Mouse (Mus musculus) liver, postnatal 0 days (tissue): ENCODE data around the gene Srrm1. TPM values are rescaled to one million over a fixed set of nuclear protein-coding genes. Genes with fewer than 3 reads are reported as not detected.
A peak's percentile ranks its signal among the peaks of the same experiment; 100 is the strongest.

Experiments
- ATAC-seq: fragments of 200-750 bp; cut with Nextera tagmentation; 2 replicates; pipeline ENCODE4 v1.8.0; 2017; ENCODE audit warnings: mild to moderate bottlenecking, moderate library complexity
- DNase-seq: peaks from one replicate; pipeline ENCODE4 v3.0.0-alpha.2; 2016
- H3K27ac ChIP-seq: fragments of 300-500 bp; sonication (generic); 2 replicates; pipeline ENCODE4 v1.5.1; 2014; ENCODE audit warnings: antibody characterized with exemption, moderate library complexity, mild to moderate bottlenecking, low read depth
- H3K27me3 ChIP-seq: fragments of 300-500 bp; sonication (generic); 2 replicates; pipeline ENCODE4 v1.6.1; 2014; ENCODE audit warnings: low read length, control low read depth, mixed read lengths; ENCODE audit not compliant: insufficient read depth
- H3K36me3 ChIP-seq: fragments of 300-500 bp; sonication (generic); replicated peaks from 2 replicates; pipeline ENCODE4 v1.6.1; 2014; ENCODE audit warnings: mild to moderate bottlenecking, control low read depth, low read length, moderate library complexity, mixed read lengths; ENCODE audit not compliant: insufficient read depth
- H3K4me1 ChIP-seq: fragments of 300-500 bp; sonication (generic); 2 replicates; pipeline ENCODE4 v1.6.1; 2014; ENCODE audit warnings: antibody characterized with exemption, mild to moderate bottlenecking, control low read depth; ENCODE audit not compliant: insufficient read depth
- H3K4me2 ChIP-seq: fragments of 300-500 bp; sonication (generic); 2 replicates; pipeline ENCODE4 v1.6.1; 2014; ENCODE audit warnings: low read depth, mild to moderate bottlenecking, low read length, moderate library complexity, mixed read lengths
- H3K4me3 ChIP-seq: fragments of 300-500 bp; sonication (generic); 2 replicates; pipeline ENCODE4 v1.5.1; 2014; ENCODE audit warnings: low read depth, low read length
- H3K9ac ChIP-seq: fragments of 300-500 bp; sonication (generic); replicated peaks from 2 replicates; pipeline ENCODE4 v1.6.1; 2014; ENCODE audit warnings: mild to moderate bottlenecking, moderate library complexity
- H3K9me3 ChIP-seq: fragments of 300-500 bp; sonication (generic); 2 replicates; pipeline ENCODE4 v1.6.1; 2016; ENCODE audit warnings: mild to moderate bottlenecking, control low read depth, low read length, mixed read lengths
- CTCF ChIP-seq: sonication (generic); IDR thresholded peaks from 2 replicates; pipeline ENCODE4 v1.5.1; 2016; ENCODE audit warnings: antibody characterized with exemption, low read depth
- EP300 ChIP-seq: IDR thresholded peaks from 2 replicates; pipeline ENCODE4 v1.6.1; 2016; ENCODE audit warnings: antibody characterized with exemption, low read depth, mild to moderate bottlenecking
- WGBS: fragments of 180-500 bp; shearing (Covaris S2); extraction: QIAGEN DNeasy Blood & Tissue Kit; methylation state at CpG from one replicate; pipeline ENCODE4 v1.1.7; 2014; ENCODE audit not compliant: insufficient replicate concordance; 5-methylcytosine and 5-hydroxymethylcytosine counted together
- polyA plus RNA-seq: library from polyadenylated mRNA; unstranded; fragments of >200 nt; fragmentation: Nextera tagmentation; extraction: Ambion mirVana; gene quantifications from 2 replicates; pipeline ENCODE4 v1.2.1, GENCODE M21; 2015

Gene Srrm1
- polyA plus RNA-seq, 1 experiment from 2014 or later = 90.6 TPM

GRCm38 (mm10) chr4:135312706-135313105, 40.4 kb downstream of the Srrm1 start:
- DNase-seq (peak; percentile 60), ATAC-seq (peak; percentile 47)
- Histone ChIP-seq H3K4me1 (peaks cover 33% of the 10 kb centered on the region), H3K27ac (peak overlapping the region; percentile 90), H3K4me3 (0 out of 2 replicates have a peak overlapping the region, but pooled peaks have one; percentile 3), H3K27me3 (no peaks in the 10 kb centered on the region), H3K36me3 (peaks cover 22% of the 10 kb centered on the region), H3K9ac (peak overlapping the region; percentile 28; the same call in 1 of the 2 replicates), H3K4me2 (peak overlapping the region; percentile 66), H3K9me3 (no peaks in the 10 kb centered on the region)
- 31% methylated on average over 4 of the region's 4 CpGs for WGBS
- TF ChIP-seq EP300 (no peak), CTCF (no peak)

GRCm38 (mm10) chr4:135310371-135310770, 42.8 kb downstream of the Srrm1 start:
- DNase-seq (no peak), ATAC-seq (no peak)
- no peak for TF ChIP-seq EP300
- no peak for TF ChIP-seq CTCF
- WGBS = 73% methylated on average over 8 of the region's 8 CpGs
- Histone ChIP-seq H3K36me3 (peaks cover 6% of the 10 kb centered on the region), H3K4me2 (no peak overlapping the region), H3K27me3 (no peaks in the 10 kb centered on the region), H3K9ac (no peak overlapping the region), H3K4me3 (no peak overlapping the region), H3K27ac (no peak overlapping the region), H3K9me3 (no peaks in the 10 kb centered on the region), H3K4me1 (peaks cover 45% of the 10 kb centered on the region)

DNA sequence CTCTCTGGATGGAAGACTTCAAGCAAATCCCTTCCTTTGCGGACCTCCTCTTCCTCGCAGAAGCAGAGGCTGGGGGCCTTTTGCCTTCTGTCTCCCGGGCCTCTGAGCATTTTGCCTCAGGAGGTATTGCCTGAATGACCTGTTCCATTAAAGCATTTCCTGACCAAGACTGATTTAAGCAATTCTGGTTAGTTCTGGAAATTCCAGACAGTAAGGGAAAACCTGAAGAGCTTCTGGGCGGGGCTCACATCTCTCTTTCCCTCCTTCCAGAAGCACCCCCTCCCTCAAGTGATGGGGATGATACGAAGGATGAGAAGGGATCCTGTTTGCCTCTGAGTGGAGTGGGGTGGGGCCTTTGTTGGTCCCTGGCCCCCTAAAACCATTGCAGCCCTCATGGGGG, 43.4 kb downstream of the Srrm1 start:
- TF ChIP-seq EP300 (no peak), CTCF (no peak)
- Histone ChIP-seq H3K4me1 (peaks cover 42% of the 10 kb centered on the region), H3K27ac (no peak overlapping the region)

GRCm38 (mm10) chr4:135309112-135309659, 43.9 kb downstream of the Srrm1 start:
- TF ChIP-seq EP300 (no peak), CTCF (no peak)
- DNase-seq = no peak
- no peaks in the 10 kb centered on the region for H3K27me3 ChIP-seq
- no peak overlapping the region for H3K9ac ChIP-seq
- H3K27ac ChIP-seq = no peak overlapping the region
- H3K4me3 ChIP-seq = no peak overlapping the region
- no peaks in the 10 kb centered on the region for H3K36me3 ChIP-seq
- H3K9me3 ChIP-seq = no peaks in the 10 kb centered on the region
- ATAC-seq = no peak
- H3K4me1 ChIP-seq = peaks cover 36% of the 10 kb centered on the region
- 67% methylated on average over 9 of the region's 9 CpGs for WGBS
- H3K4me2 ChIP-seq = no peak overlapping the region

More for the DNA sequence above, 43.4 kb downstream of the Srrm1 start:
- Histone ChIP-seq H3K36me3 (no peaks in the 10 kb centered on the region), H3K4me3 (no peak overlapping the region), H3K27me3 (no peaks in the 10 kb centered on the region), H3K9ac (no peak overlapping the region), H3K4me2 (no peak overlapping the region), H3K9me3 (no peaks in the 10 kb centered on the region)
- 83% methylated on average over 5 of the region's 5 CpGs for WGBS
- DNase-seq (no peak), ATAC-seq (no peak)

DNA sequence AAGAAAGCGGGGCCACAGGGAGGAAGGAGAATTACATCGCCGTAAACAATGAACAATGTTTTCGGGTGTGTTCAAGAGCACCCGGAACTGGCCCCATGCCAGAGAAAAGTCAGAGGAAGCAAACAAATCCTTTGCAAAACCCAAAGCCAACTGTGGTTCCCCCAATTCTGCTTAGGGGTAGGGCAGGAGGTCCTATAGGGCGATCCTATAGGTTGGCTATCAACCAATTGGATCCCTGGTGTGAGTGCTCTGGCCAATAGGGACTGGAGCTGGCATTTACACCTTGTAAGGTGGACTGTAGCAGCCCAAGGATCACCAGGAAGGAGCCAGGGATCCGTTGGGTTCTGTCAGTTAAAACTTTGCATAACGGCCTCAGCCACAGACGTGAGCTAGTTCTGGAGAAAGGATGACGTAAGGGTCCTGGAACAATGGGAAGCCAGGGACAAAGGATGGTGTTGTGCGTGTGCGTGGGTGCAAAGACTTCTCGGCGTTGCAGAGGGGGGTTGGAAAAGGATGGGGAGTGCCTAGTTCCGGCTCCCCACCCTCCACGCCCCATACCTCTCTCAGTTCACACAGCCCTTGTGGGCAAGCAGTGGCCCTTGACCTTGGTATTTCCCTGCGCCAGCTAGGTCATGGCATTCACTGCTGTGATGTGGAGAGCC, 46.0 kb downstream of the Srrm1 start:
- no peak overlapping the region for H3K4me2 ChIP-seq
- TF ChIP-seq EP300 (no peak), CTCF (no peak)
- H3K4me1 ChIP-seq = peaks cover 16% of the 10 kb centered on the region
- H3K4me3 ChIP-seq = no peak overlapping the region
- H3K9ac ChIP-seq = no peak overlapping the region
- H3K9me3 ChIP-seq = no peaks in the 10 kb centered on the region
- ATAC-seq (peak; percentile 46), DNase-seq (peak; percentile 41)
- no peaks in the 10 kb centered on the region for H3K36me3 ChIP-seq
- peak overlapping the region; percentile 61; the same call in 1 of the 2 replicates for H3K27ac ChIP-seq
- no peaks in the 10 kb centered on the region for H3K27me3 ChIP-seq
- WGBS = 48% methylated on average over 17 of the region's 17 CpGs

GRCm38 (mm10) chr4:135306533-135306932, 46.6 kb downstream of the Srrm1 start:
- Histone ChIP-seq H3K4me1 (peaks cover 14% of the 10 kb centered on the region), H3K27me3 (no peaks in the 10 kb centered on the region), H3K4me2 (no peak overlapping the region), H3K36me3 (no peaks in the 10 kb centered on the region), H3K4me3 (no peak overlapping the region), H3K9ac (no peak overlapping the region), H3K9me3 (no peaks in the 10 kb centered on the region), H3K27ac (peak overlapping the region; percentile 61; the same call in 1 of the 2 replicates)
- ATAC-seq = peak; percentile 58
- 43% methylated on average over 4 of the region's 4 CpGs for WGBS
- peak; percentile 72 for DNase-seq
- no peak for TF ChIP-seq CTCF
